Mouse (Mus musculus) embryo, embryonic 9.5 days (tissue): ENCODE results near the gene Slc39a10.
"Not testable (repeated sequence)": the region's sequence is repeated elsewhere in the genome, so short reads cannot be mapped to it uniquely, and the experiment has no call there.

Experiments
- DNase-seq: peaks from one replicate; pipeline ENCODE4 v3.0.0-alpha.2; 2017; ENCODE audit errors: extremely low spot score

Gene Slc39a10

GRCm38 (mm10) chr1:46770077-46770695, 122.5 kb downstream of the Slc39a10 start:
- DNase-seq = not testable (repeated sequence)

- peak; percentile 6 for DNase-seq
Observed at GRCm38 (mm10) chr1:46769318-46769717, 123.3 kb downstream of the Slc39a10 start.

- DNase-seq = not testable (repeated sequence)
Observed at GRCm38 (mm10) chr1:46764600-46764999, 128.1 kb downstream of the Slc39a10 start.
